14 mouse cellular contexts compared by ENCODE assay signal in genomic region chr15:101068671-101069070, GRCm38 (mm10). TPM values are rescaled to one million over a fixed set of nuclear protein-coding genes. Genes with fewer than 3 reads are reported as not detected.
DNase-seq lines count a peak whose midpoint lies in the region; ATAC-seq and TF ChIP-seq lines count a peak whose summit lies in the region.
"Had no signal": no experiment of that assay in that cellular context is flagged by ENCODE, and none has a peak within 500 bp of the region (broad histone marks: within the 10 kb centered on the region; RNA-seq: fewer than 3 reads in every experiment).

No protein-coding gene starts in this region.

- ATAC-seq in forebrain, embryonic 12.5 days (ENCODE audit: low FRiP score), result no peak
- ATAC-seq in forebrain, postnatal 0 days, result no peak
- no peak for ATAC-seq in lung, embryonic 16.5 days (ENCODE audit: low read depth)
- no peak for ATAC-seq in intestine, embryonic 16.5 days

- H3K27me3 ChIP-seq in forebrain, embryonic 12.5 days, result peaks cover 3% of the 10 kb centered on the region; the same call in 1 of the 2 replicates
- H3K27me3 ChIP-seq in forebrain, postnatal 0 days (ENCODE audit: insufficient read depth, low read length), result no peaks in the 10 kb centered on the region
- no peaks in the 10 kb centered on the region for H3K27me3 ChIP-seq in lung, embryonic 16.5 days (ENCODE audit: control insufficient read depth, insufficient read depth, low read depth, low read length)
- H3K27me3 ChIP-seq in intestine, embryonic 16.5 days (replicated peaks; ENCODE audit: control insufficient read depth, insufficient read depth, low read length), result no peaks in the 10 kb centered on the region
- no peaks in the 10 kb centered on the region for H3K27me3 ChIP-seq in limb, embryonic 10.5 days (ENCODE audit: low read depth, poor library complexity, severe bottlenecking)

- DNase-seq in forebrain, postnatal 0 days, result no peak
- no peak for DNase-seq in lung, postnatal 14 days
- no peak for DNase-seq in limb, embryonic 10.5 days (ENCODE audit: low spot score)
- DNase-seq in adrenal gland, postnatal 10 days, result no peak
- DNase-seq in urinary bladder, postnatal 36 days (ENCODE audit: low spot score in 2 of 2), result no peak
- DNase-seq: cerebellum, adult 18-20 months; right cerebral cortex, adult 18-20 months; thymus, postnatal 14 days had no signal

- no peaks in the 10 kb centered on the region for H3K9me3 ChIP-seq in forebrain, embryonic 12.5 days
- H3K9me3 ChIP-seq in forebrain, postnatal 0 days (ENCODE audit: low read length), result no peaks in the 10 kb centered on the region
- no peaks in the 10 kb centered on the region for H3K9me3 ChIP-seq in lung, embryonic 16.5 days (ENCODE audit: control insufficient read depth, low read length)
- no peaks in the 10 kb centered on the region for H3K9me3 ChIP-seq in intestine, embryonic 16.5 days (ENCODE audit: control insufficient read depth, low read length)
- no peaks in the 10 kb centered on the region for H3K9me3 ChIP-seq in limb, embryonic 10.5 days (replicated peaks)

- no peak overlapping the region for H3K4me3 ChIP-seq in forebrain, embryonic 12.5 days (replicated peaks)
- no peak overlapping the region for H3K4me3 ChIP-seq in forebrain, postnatal 0 days (ENCODE audit: low read depth, low read length)
- no peak overlapping the region for H3K4me3 ChIP-seq in lung, embryonic 16.5 days (ENCODE audit: low read length)
- H3K4me3 ChIP-seq in intestine, embryonic 16.5 days (ENCODE audit: low read length), result no peak overlapping the region
- no peak overlapping the region for H3K4me3 ChIP-seq in limb, embryonic 10.5 days

- no peak for TF ChIP-seq CTCF in forebrain, postnatal 0 days (IDR thresholded peaks at IDR 0.05; ENCODE audit: low read depth)

- no peaks in the 10 kb centered on the region for H3K36me3 ChIP-seq in forebrain, embryonic 12.5 days (replicated peaks)
- no peaks in the 10 kb centered on the region for H3K36me3 ChIP-seq in forebrain, postnatal 0 days (ENCODE audit: insufficient read depth)
- H3K36me3 ChIP-seq in lung, embryonic 16.5 days (ENCODE audit: control insufficient read depth, insufficient read depth, low read length), result no peaks in the 10 kb centered on the region
- no peaks in the 10 kb centered on the region for H3K36me3 ChIP-seq in intestine, embryonic 16.5 days (ENCODE audit: control insufficient read depth, insufficient read depth, low read length)
- H3K36me3 ChIP-seq in limb, embryonic 10.5 days, result peaks cover 62% of the 10 kb centered on the region

- no peak overlapping the region for H3K9ac ChIP-seq in forebrain, embryonic 12.5 days
- H3K9ac ChIP-seq in forebrain, postnatal 0 days, result no peak overlapping the region
- 0 out of 2 replicates have a peak overlapping the region, but pooled peaks have one; percentile 20 for H3K9ac ChIP-seq in lung, embryonic 16.5 days (ENCODE audit: low read length)
- no peak overlapping the region for H3K9ac ChIP-seq in intestine, embryonic 16.5 days (ENCODE audit: low read depth, low read length)

- peaks cover 75% of the 10 kb centered on the region for H3K4me1 ChIP-seq in forebrain, embryonic 12.5 days
- no peaks in the 10 kb centered on the region for H3K4me1 ChIP-seq in forebrain, postnatal 0 days (ENCODE audit: insufficient read depth)
- H3K4me1 ChIP-seq in lung, embryonic 16.5 days (replicated peaks; ENCODE audit: control insufficient read depth, insufficient read depth, low read length), result peaks cover 80% of the 10 kb centered on the region
- peaks cover 48% of the 10 kb centered on the region for H3K4me1 ChIP-seq in intestine, embryonic 16.5 days (ENCODE audit: control insufficient read depth, insufficient read depth, low read length)
- H3K4me1 ChIP-seq in limb, embryonic 10.5 days, result peaks cover 94% of the 10 kb centered on the region

- H3K27ac ChIP-seq in forebrain, embryonic 12.5 days, result peak overlapping the region; percentile 43
- no peak overlapping the region for H3K27ac ChIP-seq in forebrain, postnatal 0 days (ENCODE audit: low read depth, low read length)
- peak overlapping the region; percentile 64; the same call in 1 of the 2 replicates for H3K27ac ChIP-seq in lung, embryonic 16.5 days (ENCODE audit: low read length)
- 0 out of 2 replicates have a peak overlapping the region, but pooled peaks have one; percentile 26 for H3K27ac ChIP-seq in intestine, embryonic 16.5 days (ENCODE audit: low read length)
- H3K27ac ChIP-seq in limb, embryonic 10.5 days, result peak overlapping the region; percentile 36; the same call in 1 of the 2 replicates

- H3K4me2 ChIP-seq in forebrain, embryonic 12.5 days, result no peak overlapping the region
- no peak overlapping the region for H3K4me2 ChIP-seq in forebrain, postnatal 0 days (ENCODE audit: low read depth)
- no peak overlapping the region for H3K4me2 ChIP-seq in lung, embryonic 16.5 days (ENCODE audit: low read depth, low read length)
- H3K4me2 ChIP-seq in intestine, embryonic 16.5 days (ENCODE audit: low read depth, low read length), result no peak overlapping the region

- WGBS in forebrain, embryonic 12.5 days, result 48% methylated on average over 4 of the region's 4 CpGs
- 53% methylated on average over 4 of the region's 4 CpGs for WGBS in forebrain, postnatal 0 days
- 67% methylated on average over 4 of the region's 4 CpGs for WGBS in lung, embryonic 16.5 days
- WGBS in intestine, embryonic 16.5 days, result 76% methylated on average over 4 of the region's 4 CpGs
- WGBS in limb, embryonic 10.5 days, result 63% methylated on average over 4 of the region's 4 CpGs

RNA-seq across cellular contexts. Expression of gene Fignl2, which starts 9.7 kb away (rescaled TPM):
- polyA plus RNA-seq in forebrain, embryonic 12.5 days (2016; fragmentation: Nextera tagmentation; extraction: Ambion mirVana), result 0.21 and 0.22 TPM in 2 replicates
- total RNA-seq in forebrain, postnatal 0 days (2014; rRNA removed), result 0.85 and 1.3 TPM in 2 replicates
- 0.06 TPM in 1 of 2 replicates, not detected in the other for polyA plus RNA-seq in forebrain, postnatal 0 days (2015; fragmentation: Nextera tagmentation; extraction: Ambion mirVana)
- 0.20 TPM in 2 replicates for polyA plus RNA-seq in lung, embryonic 16.5 days (2015; fragmentation: Nextera tagmentation; extraction: Ambion mirVana)
- polyA plus RNA-seq in intestine, embryonic 16.5 days (2015; fragmentation: Nextera tagmentation; extraction: Ambion mirVana), result 0.12 TPM in 2 replicates
- polyA plus RNA-seq in limb, embryonic 10.5 days (2016; fragmentation: Nextera tagmentation; extraction: Ambion mirVana), result 0.98 and 1.9 TPM in 2 replicates
- total RNA-seq in adrenal gland, postnatal 10 days (2021), result 10 to 100 TPM in 1 of 2 experiments, 1 to 10 TPM in 1; 8.4 to 11.0 TPM

RNA-seq across cellular contexts. Expression of gene Gm47841, which starts 21.5 kb away (rescaled TPM):
- polyA plus RNA-seq in forebrain, embryonic 12.5 days (2016; fragmentation: Nextera tagmentation; extraction: Ambion mirVana), result not detected in 2 replicates
- total RNA-seq in forebrain, postnatal 0 days (2014; rRNA removed), result not detected in 2 replicates
- not detected in 2 replicates for polyA plus RNA-seq in forebrain, postnatal 0 days (2015; fragmentation: Nextera tagmentation; extraction: Ambion mirVana)
- polyA plus RNA-seq in lung, embryonic 16.5 days (2015; fragmentation: Nextera tagmentation; extraction: Ambion mirVana), result not detected in 2 replicates
- not detected in 2 replicates for polyA plus RNA-seq in intestine, embryonic 16.5 days (2015; fragmentation: Nextera tagmentation; extraction: Ambion mirVana)
- polyA plus RNA-seq in limb, embryonic 10.5 days (2016; fragmentation: Nextera tagmentation; extraction: Ambion mirVana), result not detected in 2 replicates
- under 1 TPM in 1 of 2 experiments, not detected in 1; 0.33 TPM for total RNA-seq in adrenal gland, postnatal 10 days (2021)
- total RNA-seq: heart, adult 18-20 months had no signal
- polyA plus RNA-seq: forebrain, embryonic 11.5 days had no signal

RNA-seq across cellular contexts. Expression of gene Ankrd33, which starts 46.9 kb away (rescaled TPM):
- not detected in 2 replicates for polyA plus RNA-seq in forebrain, embryonic 12.5 days (2016; fragmentation: Nextera tagmentation; extraction: Ambion mirVana)
- not detected in 2 replicates for total RNA-seq in forebrain, postnatal 0 days (2014; rRNA removed)
- not detected in 2 replicates for polyA plus RNA-seq in forebrain, postnatal 0 days (2015; fragmentation: Nextera tagmentation; extraction: Ambion mirVana)
- not detected in 2 replicates for polyA plus RNA-seq in lung, embryonic 16.5 days (2015; fragmentation: Nextera tagmentation; extraction: Ambion mirVana)
- polyA plus RNA-seq in intestine, embryonic 16.5 days (2015; fragmentation: Nextera tagmentation; extraction: Ambion mirVana), result not detected in 2 replicates
- polyA plus RNA-seq in limb, embryonic 10.5 days (2016; fragmentation: Nextera tagmentation; extraction: Ambion mirVana), result not detected in 2 replicates
- total RNA-seq in adrenal gland, postnatal 10 days (2021), result under 1 TPM; 0.24 to 0.33 TPM
- total RNA-seq: heart, adult 18-20 months had no signal
- polyA plus RNA-seq: forebrain, embryonic 11.5 days; limb, embryonic 14.5 days had no signal

RNA-seq across cellular contexts. Expression of gene Acvrl1, which starts 59.7 kb away (rescaled TPM):
- 6.4 and 6.5 TPM in 2 replicates for polyA plus RNA-seq in forebrain, embryonic 12.5 days (2016; fragmentation: Nextera tagmentation; extraction: Ambion mirVana)
- total RNA-seq in forebrain, postnatal 0 days (2014; rRNA removed), result 8.7 and 10.7 TPM in 2 replicates
- 5.8 and 6.0 TPM in 2 replicates for polyA plus RNA-seq in forebrain, postnatal 0 days (2015; fragmentation: Nextera tagmentation; extraction: Ambion mirVana)
- polyA plus RNA-seq in lung, embryonic 16.5 days (2015; fragmentation: Nextera tagmentation; extraction: Ambion mirVana), result 91.3 and 93.3 TPM in 2 replicates
- 31.2 and 31.9 TPM in 2 replicates for polyA plus RNA-seq in intestine, embryonic 16.5 days (2015; fragmentation: Nextera tagmentation; extraction: Ambion mirVana)
- polyA plus RNA-seq in limb, embryonic 10.5 days (2016; fragmentation: Nextera tagmentation; extraction: Ambion mirVana), result 7.2 and 8.3 TPM in 2 replicates
- 10 to 100 TPM; 19.5 to 19.8 TPM for total RNA-seq in adrenal gland, postnatal 10 days (2021)
